Mouse (Mus musculus) thymus, adult 2 months (tissue): ENCODE data around the gene Usp33.

Source experiments
- CTCF ChIP-seq: fragments of 200-500 bp; IDR thresholded peaks from 2 replicates; pipeline ENCODE4 v1.5.1; 2012; ENCODE audit warnings: mild to moderate bottlenecking, control low read depth, low read length, moderate library complexity, borderline replicate concordance; ENCODE audit not compliant: control insufficient read depth, poor library complexity, insufficient read depth; ENCODE audit errors: extremely low read depth
- POLR2A ChIP-seq: fragments of 200-500 bp; IDR thresholded peaks from 2 replicates; pipeline ENCODE4 v1.6.1; 2012; ENCODE audit warnings: mild to moderate bottlenecking, low read length, control low read depth, moderate library complexity; ENCODE audit not compliant: control insufficient read depth, poor library complexity, insufficient read depth; ENCODE audit errors: extremely low read depth

- no peak for TF ChIP-seq CTCF
- TF ChIP-seq POLR2A = no peak
These were observed 91.8 kb downstream of the Usp33 start for GRCm38 (mm10) chr3:152438068-152438467.
